Mouse (Mus musculus) ES-Bruce4 (cell line): ENCODE measurements at regions not wholly inside any gene's neighbourhood (a gene's known extent, or its start where the extent isn't known, plus 50 kb on each side); places are given as distances from the start of the nearest gene placed in this dataset.

Experiments used
- H3K27ac ChIP-seq: 2 replicates; pipeline ENCODE4 v1.5.1; 2012; ENCODE audit warnings: low read length, inconsistent platforms; ENCODE audit not compliant: insufficient read depth
- H3K27me3 ChIP-seq: 2 replicates; pipeline ENCODE4 v1.6.1; 2012; ENCODE audit warnings: mild to moderate bottlenecking, low read length, inconsistent platforms; ENCODE audit not compliant: control insufficient read depth, poor library complexity, insufficient read depth, severe bottlenecking
- H3K36me3 ChIP-seq: 2 replicates; pipeline ENCODE4 v1.6.1; 2012; ENCODE audit warnings: inconsistent platforms, mild to moderate bottlenecking, low read length, moderate library complexity; ENCODE audit not compliant: control insufficient read depth, poor library complexity, insufficient read depth, severe bottlenecking
- H3K4me1 ChIP-seq: one replicate; pipeline ENCODE4 v1.8.1; 2011; ENCODE audit warnings: low read length; ENCODE audit not compliant: control insufficient read depth, insufficient read depth
- H3K4me3 ChIP-seq: 2 replicates; pipeline ENCODE4 v1.5.1; 2011; ENCODE audit warnings: low read depth, mild to moderate bottlenecking, low read length
- H3K9ac ChIP-seq: 2 replicates; pipeline ENCODE4 v1.6.1; 2012; ENCODE audit warnings: low read depth, mild to moderate bottlenecking, inconsistent platforms; ENCODE audit not compliant: poor library complexity, severe bottlenecking
- H3K9me3 ChIP-seq: replicated peaks from 2 replicates; pipeline ENCODE4 v1.6.1; 2012; ENCODE audit warnings: mild to moderate bottlenecking, low read length, inconsistent platforms; ENCODE audit not compliant: control insufficient read depth, poor library complexity, insufficient read depth, severe bottlenecking
- CTCF ChIP-seq: IDR thresholded peaks from one replicate; pipeline ENCODE4 v1.8.1; 2011; ENCODE audit warnings: low read depth, low read length
- EP300 ChIP-seq: IDR thresholded peaks from 2 replicates; pipeline ENCODE4 v1.6.1; 2011; ENCODE audit warnings: low read depth, low read length; ENCODE audit not compliant: insufficient read depth
- POLR2A ChIP-seq: IDR thresholded peaks from one replicate; pipeline ENCODE4 v1.8.1; 2011; ENCODE audit warnings: low read length; ENCODE audit not compliant: insufficient read depth

GRCm38 (mm10) chr13:37715058-37715712, 63.0 kb upstream of the Rreb1 start:
- no peak overlapping the region for H3K4me3 ChIP-seq
- TF ChIP-seq EP300 (no peak), POLR2A (no peak), CTCF (no peak)

GRCm38 (mm10) chr13:37715770-37716693, 62.2 kb upstream of the Rreb1 start:
- Histone ChIP-seq H3K9me3 (no peaks in the 10 kb centered on the region), H3K36me3 (no peaks in the 10 kb centered on the region), H3K27me3 (no peaks in the 10 kb centered on the region), H3K9ac (no peak overlapping the region), H3K4me3 (no peak overlapping the region), H3K4me1 (peaks cover under 1% of the 10 kb centered on the region), H3K27ac (no peak overlapping the region)
- TF ChIP-seq POLR2A (no peak), CTCF (no peak), EP300 (no peak)

More at GRCm38 (mm10) chr13:37715058-37715712, 63.0 kb upstream of the Rreb1 start:
- Histone ChIP-seq H3K36me3 (no peaks in the 10 kb centered on the region), H3K4me1 (peaks cover 2% of the 10 kb centered on the region), H3K9me3 (no peaks in the 10 kb centered on the region), H3K27me3 (no peaks in the 10 kb centered on the region), H3K9ac (no peak overlapping the region), H3K27ac (no peak overlapping the region)

GRCm38 (mm10) chr13:37717793-37718192, 60.4 kb upstream of the Rreb1 start:
- no peak overlapping the region for H3K4me3 ChIP-seq
- H3K27ac ChIP-seq = no peak overlapping the region
- H3K9me3 ChIP-seq = peaks cover under 1% of the 10 kb centered on the region; the same call in 1 of the 2 replicates
- H3K36me3 ChIP-seq = no peaks in the 10 kb centered on the region
- TF ChIP-seq CTCF = no peak
- no peak for TF ChIP-seq POLR2A
- TF ChIP-seq EP300 = no peak
- no peak overlapping the region for H3K9ac ChIP-seq
- H3K27me3 ChIP-seq = no peaks in the 10 kb centered on the region
- H3K4me1 ChIP-seq = no peaks in the 10 kb centered on the region

GRCm38 (mm10) chr13:37718364-37718763, 59.8 kb upstream of the Rreb1 start:
- H3K4me1 ChIP-seq = no peaks in the 10 kb centered on the region
- no peaks in the 10 kb centered on the region for H3K27me3 ChIP-seq
- no peaks in the 10 kb centered on the region for H3K36me3 ChIP-seq
- TF ChIP-seq EP300 (no peak), POLR2A (no peak), CTCF (no peak)
- no peak overlapping the region for H3K27ac ChIP-seq
- H3K9me3 ChIP-seq = peaks cover 3% of the 10 kb centered on the region; the same call in 1 of the 2 replicates
- H3K9ac ChIP-seq = no peak overlapping the region
- H3K4me3 ChIP-seq = no peak overlapping the region
